Mouse (Mus musculus) C2C12 (cell line): ENCODE measurements around the gene Dmrta1. TPM values are rescaled to one million over a fixed set of nuclear protein-coding genes. Genes with fewer than 3 reads are reported as not detected.
"Not testable (repeated sequence)": the region's sequence is repeated elsewhere in the genome, so short reads cannot be mapped to it uniquely, and the experiment has no call there.

ENCODE experiments used
- H3K27me3 ChIP-seq: one replicate; pipeline ENCODE4 v1.6.1; 2011; ENCODE audit not compliant: control insufficient read depth, insufficient read depth, insufficient read length
- H3K36me3 ChIP-seq: one replicate; pipeline ENCODE4 v1.6.1; 2011; ENCODE audit not compliant: control insufficient read depth, insufficient read depth
- H3K4me3 ChIP-seq: one replicate; pipeline ENCODE4 v1.5.1; 2011; ENCODE audit warnings: mild to moderate bottlenecking, control low read depth; ENCODE audit not compliant: poor library complexity, insufficient read depth, severe bottlenecking
- H3K79me2 ChIP-seq: one replicate; pipeline ENCODE4 v1.6.1; 2011; ENCODE audit not compliant: control insufficient read depth, insufficient read depth
- H3K79me3 ChIP-seq: one replicate; pipeline ENCODE4 v1.6.1; 2011; ENCODE audit warnings: low read depth, control low read depth
- H3ac ChIP-seq: one replicate; pipeline ENCODE3; 2011; ENCODE audit warnings: low read depth; ENCODE audit not compliant: control insufficient read depth, insufficient read length
- CEBPB ChIP-seq: IDR thresholded peaks from one replicate; pipeline ENCODE4 v1.6.1; 2011; ENCODE audit warnings: low read depth, mild to moderate bottlenecking, control low read depth, moderate library complexity
- CTCF ChIP-seq: IDR thresholded peaks from one replicate; pipeline ENCODE4 v1.5.1; 2011; ENCODE audit not compliant: control insufficient read depth, insufficient read depth, insufficient read length
- FOSL1 ChIP-seq: IDR thresholded peaks from one replicate; pipeline ENCODE4 v1.8.0; 2011; ENCODE audit warnings: mild to moderate bottlenecking, low read length; ENCODE audit not compliant: poor library complexity, insufficient read depth, severe bottlenecking
- MAX ChIP-seq: IDR thresholded peaks from one replicate; pipeline ENCODE4 v1.6.1; 2011; ENCODE audit warnings: mild to moderate bottlenecking, control low read depth
- MYOD1 ChIP-seq: IDR thresholded peaks from one replicate; pipeline ENCODE4 v1.6.1; 2011; ENCODE audit warnings: low read depth; ENCODE audit not compliant: control insufficient read depth, insufficient read length
- MYOG ChIP-seq: IDR thresholded peaks from one replicate; pipeline ENCODE4 v1.6.1; 2011; ENCODE audit not compliant: control insufficient read depth, insufficient read length; ENCODE audit errors: extremely low read depth
- USF1 ChIP-seq: IDR thresholded peaks from one replicate; pipeline ENCODE4 v1.6.1; 2011; ENCODE audit warnings: low read depth, mild to moderate bottlenecking, control low read depth, moderate library complexity
- polyA plus RNA-seq: library from polyadenylated mRNA; unstranded; fragments of >200 nt; fragmentation: generic; extraction: Trizol; gene quantifications from one replicate; pipeline ENCODE4 v1.2.1, GENCODE M21; 2012; ENCODE audit warnings: missing spikeins

Dmrta1 gene
- polyA plus RNA-seq, 1 experiment = not detected

DNA sequence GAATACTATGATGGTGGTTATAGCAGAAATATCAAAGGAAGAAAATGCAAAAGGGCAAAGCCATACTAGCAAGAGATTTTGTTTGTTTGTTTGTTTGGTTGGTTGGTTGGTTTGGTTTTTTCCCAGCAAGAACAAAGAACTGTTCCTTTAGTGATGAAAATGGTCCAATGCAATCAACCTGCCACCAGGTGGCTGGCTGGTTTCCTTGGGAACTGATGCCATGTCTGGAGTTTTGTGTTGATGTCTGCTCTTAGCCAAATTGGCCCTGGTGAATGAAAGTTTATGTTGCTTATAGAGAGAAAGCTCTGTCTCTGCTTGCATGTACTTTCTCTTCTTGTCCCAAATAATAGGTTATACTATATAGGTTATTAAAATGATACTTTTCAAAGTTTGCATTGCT lies 18.7 kb downstream of the Dmrta1 start:
- Histone ChIP-seq H3K27me3 (no peaks in the 10 kb centered on the region), H3K79me3 (no peaks in the 10 kb centered on the region), H3K79me2 (no peaks in the 10 kb centered on the region), H3K4me3 (no peak overlapping the region), H3ac (no peak overlapping the region), H3K36me3 (no peaks in the 10 kb centered on the region)
- TF ChIP-seq USF1 (no peak), MAX (no peak), CTCF (no peak), CEBPB (no peak), MYOD1 (no peak), FOSL1 (no peak), MYOG (no peak)

GRCm38 (mm10) chr4:89723526-89724190 lies 44.4 kb downstream of the Dmrta1 start:
- H3ac ChIP-seq, H3K79me2 ChIP-seq, H3K79me3 ChIP-seq, H3K36me3 ChIP-seq, H3K4me3 ChIP-seq, H3K27me3 ChIP-seq: not testable (repeated sequence)
